Mouse (Mus musculus): ENCODE data around the gene Myl6b. TPM values are rescaled to one million over a fixed set of nuclear protein-coding genes. Genes with fewer than 3 reads are reported as not detected.
"Not testable (repeated sequence)": the region's sequence is repeated elsewhere in the genome, so short reads cannot be mapped to it uniquely, and the experiment has no call there.

The Myl6b gene
- polyA plus RNA-seq, 1 experiment from 2014 or later = 54.1 TPM

GRCm38 (mm10) chr10:128495903-128496302 is 2.6 kb downstream of the Myl6b start:
- POLR2A ChIA-PET = interaction anchor here (1.3 kb wide), 1 partner anchor 32 kb away, joined by 3 read pairs; no protein-coding TSS in a partner anchor
- CTCF ChIA-PET = interaction anchor here (0.9 to 1.0 kb wide), 2 partner anchors 12 to 16 kb away, joined by 3 read pairs; no protein-coding TSS in a partner anchor
- no peak for TF ChIP-seq CTCF (IDR thresholded peaks at IDR 0.05)
- no peak for DNase-seq (ENCODE audit: low read depth, low spot score)
- no peak for ATAC-seq
- in situ Hi-C loops (cut with MboI; ENCODE audit: low pct_unique_long_range_greater_than_20kb) = no loop called here
- H3K27me3 ChIP-seq = no peaks in the 10 kb centered on the region

GRCm38 (mm10) chr10:128495270-128495669 is 3.2 kb downstream of the Myl6b start:
- POLR2A ChIA-PET = interaction anchor here (0.9 to 1.3 kb wide), 2 partner anchors 29 to 33 kb away, joined by 3 read pairs; no protein-coding TSS in a partner anchor
- ATAC-seq (no peak), DNase-seq (ENCODE audit: low read depth, low spot score) (no peak)

GRCm38 (mm10) chr10:128494667-128495245 is 3.7 kb downstream of the Myl6b start:
- TF ChIP-seq CTCF (IDR thresholded peaks at IDR 0.05) = no peak
- ChIA-PET POLR2A (interaction anchor here (0.9 to 1.3 kb wide), 2 partner anchors 30 to 33 kb away, joined by 3 read pairs; no protein-coding TSS in a partner anchor), CTCF (interaction anchor here (1.0 to 2.2 kb wide), 3 partner anchors 17 to 53 kb away, joined by 3 to 7 read pairs (median 3); partner anchors contain the start of gene Zc3h10)
- in situ Hi-C loops (cut with MboI; ENCODE audit: low pct_unique_long_range_greater_than_20kb) = no loop called here
- DNase-seq (ENCODE audit: low read depth, low spot score) (no peak), ATAC-seq (no peak)
- no peaks in the 10 kb centered on the region for H3K27me3 ChIP-seq

More at GRCm38 (mm10) chr10:128495270-128495669, 3.2 kb downstream of the Myl6b start:
- TF ChIP-seq CTCF (IDR thresholded peaks at IDR 0.05) = no peak
- CTCF ChIA-PET = interaction anchor here (1.0 to 2.2 kb wide), 3 partner anchors 17 to 52 kb away, joined by 3 to 7 read pairs (median 3); partner anchors contain the start of gene Zc3h10
- in situ Hi-C loops (cut with MboI; ENCODE audit: low pct_unique_long_range_greater_than_20kb) = no loop called here
- no peaks in the 10 kb centered on the region for H3K27me3 ChIP-seq

- ChIA-PET POLR2A (interaction anchor here (0.6 to 2.6 kb wide), 5 partner anchors 8 to 171 kb away, joined by 3 to 11 read pairs (median 3); partner anchors contain the start of gene Esyt1), CTCF (interaction anchor here (0.7 to 2.2 kb wide), 5 partner anchors 8 to 82 kb away, joined by 3 to 7 read pairs (median 3); partner anchors contain the start of genes Nabp2, Rnf41 and Zc3h10)
- in situ Hi-C loops (cut with MboI; ENCODE audit: low pct_unique_long_range_greater_than_20kb) = no loop called here
- H3K27me3 ChIP-seq = no peaks in the 10 kb centered on the region
- ATAC-seq = peak; percentile 37
- peak; percentile 88 for DNase-seq (ENCODE audit: low read depth, low spot score)
- TF ChIP-seq CTCF (IDR thresholded peaks at IDR 0.05) = no peak
Measured at GRCm38 (mm10) chr10:128493695-128494666, 4.5 kb downstream of the Myl6b start, which contains the start of gene Myl6. Myl6 (minus strand) TSS chr10:128494145.

- no peak for ATAC-seq
- TF ChIP-seq CTCF (IDR thresholded peaks at IDR 0.05) = no peak
- ChIA-PET POLR2A (interaction anchor here (0.6 to 2.6 kb wide), 4 partner anchors 9 to 172 kb away, joined by 3 to 11 read pairs (median 4); partner anchors contain the start of gene Esyt1), CTCF (interaction anchor here (0.7 to 2.2 kb wide), 4 partner anchors 9 to 82 kb away, joined by 3 to 7 read pairs (median 4); partner anchors contain the start of genes Nabp2, Rnf41 and Zc3h10)
- H3K27me3 ChIP-seq = no peaks in the 10 kb centered on the region
- in situ Hi-C loops (cut with MboI; ENCODE audit: low pct_unique_long_range_greater_than_20kb) = no loop called here
- DNase-seq (ENCODE audit: low read depth, low spot score) = no peak
Measured at GRCm38 (mm10) chr10:128493319-128493694, 5.2 kb downstream of the Myl6b start.

- ChIA-PET POLR2A (interaction anchor here (0.6 to 2.6 kb wide), 4 partner anchors 9 to 172 kb away, joined by 3 to 11 read pairs (median 4); partner anchors contain the start of gene Esyt1), CTCF (interaction anchor here (1.1 to 2.2 kb wide), 3 partner anchors 9 to 55 kb away, joined by 3 to 7 read pairs (median 6); partner anchors contain the start of gene Zc3h10)
- DNase-seq (ENCODE audit: low read depth, low spot score) (no peak), ATAC-seq (peak; percentile 17)
- H3K27me3 ChIP-seq = no peaks in the 10 kb centered on the region
- in situ Hi-C loops (cut with MboI; ENCODE audit: low pct_unique_long_range_greater_than_20kb) = no loop called here
- TF ChIP-seq CTCF (IDR thresholded peaks at IDR 0.05) = no peak
Measured at GRCm38 (mm10) chr10:128492633-128493311, 5.7 kb downstream of the Myl6b start.

- POLR2A ChIA-PET = interaction anchor here (2.6 kb wide), 1 partner anchor 33 kb away, joined by 11 read pairs; the partner anchor contains the start of gene Esyt1
Measured at GRCm38 (mm10) chr10:128492051-128492450, 6.4 kb downstream of the Myl6b start.

GRCm38 (mm10) chr10:128491495-128491894 is 7.0 kb downstream of the Myl6b start:
- no peak for TF ChIP-seq CTCF (IDR thresholded peaks at IDR 0.05)
- no peaks in the 10 kb centered on the region for H3K27me3 ChIP-seq
- CTCF ChIA-PET = no interaction called here
- POLR2A ChIA-PET = interaction anchor here (1.0 to 2.6 kb wide), 4 partner anchors 8 to 34 kb away, joined by 3 to 11 read pairs (median 6); partner anchors contain the start of gene Esyt1
- DNase-seq (ENCODE audit: low read depth, low spot score) (no peak), ATAC-seq (no peak)
- in situ Hi-C loops (cut with MboI; ENCODE audit: low pct_unique_long_range_greater_than_20kb) = no loop called here

More at GRCm38 (mm10) chr10:128492051-128492450, 6.4 kb downstream of the Myl6b start:
- in situ Hi-C loops (cut with MboI; ENCODE audit: low pct_unique_long_range_greater_than_20kb); H3K27me3 ChIP-seq; DNase-seq (ENCODE audit: low read depth, low spot score); ATAC-seq: not testable (repeated sequence)
- CTCF ChIA-PET = interaction anchor here (2.2 kb wide), 1 partner anchor 10 kb away, joined by 6 read pairs; no protein-coding TSS in a partner anchor

GRCm38 (mm10) chr10:128490912-128491311 is 7.6 kb downstream of the Myl6b start:
- ChIA-PET CTCF (no interaction called here), POLR2A (interaction anchor here (1.0 to 1.7 kb wide), 5 partner anchors 9 to 35 kb away, joined by 3 to 7 read pairs (median 6); partner anchors contain the start of gene Esyt1)
- in situ Hi-C loops (cut with MboI; ENCODE audit: low pct_unique_long_range_greater_than_20kb) = no loop called here
- H3K27me3 ChIP-seq = no peaks in the 10 kb centered on the region
- DNase-seq (ENCODE audit: low read depth, low spot score) (no peak), ATAC-seq (no peak)
- TF ChIP-seq CTCF (IDR thresholded peaks at IDR 0.05) = no peak

Measured in Patski (cell line).